Mouse (Mus musculus) layer of hippocampus, adult 2 months (tissue): ENCODE measurements around the gene Glp2r. TPM values are rescaled to one million over a fixed set of nuclear protein-coding genes. Genes with fewer than 3 reads are reported as not detected.

Experiments
- DNase-seq, 2 experiments: peaks; one replicate each; pipeline ENCODE4 v3.0.0; 2022; ENCODE audit warnings: low spot score in 2 of 2
- H3K27ac ChIP-seq: fragments of 200-600 bp; 2 replicates; pipeline ENCODE4 v1.8.1; 2022
- H3K4me3 ChIP-seq: fragments of 200-600 bp; 2 replicates; pipeline ENCODE4 v1.8.1; 2022; ENCODE audit warnings: mild to moderate bottlenecking
- CTCF ChIP-seq: fragments of 200-600 bp; conservative IDR thresholded peaks from 2 replicates; pipeline ENCODE4 v1.8.1; 2022; ENCODE audit warnings: antibody characterized with exemption, mild to moderate bottlenecking, moderate library complexity
- total RNA-seq, 2 experiments: library from RNA; stranded (reverse); gene quantifications; 2 replicates each; pipeline ENCODE4 v1.2.3; 2021

The Glp2r gene
- total RNA-seq, 2 experiments from 2014 or later, result 1.7 to 2.7 TPM

GRCm38 (mm10) chr11:67771691-67772090 lies 738 bp upstream of the Glp2r start:
- no peak for TF ChIP-seq CTCF
- Histone ChIP-seq H3K27ac (no peak overlapping the region), H3K4me3 (no peak overlapping the region)
- no peak for DNase-seq

DNA sequence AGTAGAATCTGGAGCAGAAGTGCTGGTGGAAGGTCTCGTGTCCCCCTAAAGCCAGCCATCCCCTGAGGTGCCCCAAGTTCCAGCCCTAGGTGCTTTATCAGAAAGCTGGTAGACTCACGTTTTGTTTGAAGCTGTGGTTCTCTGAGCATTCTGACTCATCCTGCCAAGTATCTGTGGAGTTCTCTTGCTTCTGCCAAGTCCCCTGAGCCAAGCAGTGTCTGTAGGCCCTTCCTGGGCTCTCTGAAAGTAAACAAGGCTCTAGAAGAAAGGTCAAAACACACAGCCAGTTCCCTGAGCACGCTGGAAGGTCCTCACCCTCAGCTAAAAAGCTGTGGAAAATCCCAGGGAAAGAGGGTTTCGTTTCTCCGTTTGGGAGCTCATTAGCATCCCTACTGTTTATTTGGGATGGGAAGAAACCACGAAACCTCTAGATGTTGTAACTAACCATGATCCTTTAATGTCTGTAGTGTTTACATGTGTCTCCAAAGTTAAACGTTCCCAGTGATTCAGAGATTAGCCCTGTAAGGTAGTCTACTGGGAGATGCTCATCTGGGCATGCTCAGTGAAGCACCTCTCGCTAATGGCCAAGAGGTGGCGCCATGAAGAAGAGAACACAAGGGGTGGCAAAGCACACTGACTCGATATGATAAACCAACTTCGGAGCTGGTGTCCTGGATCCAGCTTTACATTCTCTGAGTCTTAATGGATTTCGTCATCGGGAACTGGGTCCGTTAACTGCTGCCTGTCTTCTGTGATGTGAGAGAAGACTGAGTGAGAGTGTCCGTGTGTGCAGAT lies 13.4 kb downstream of the Glp2r start:
- H3K27ac ChIP-seq, result no peak overlapping the region
- H3K4me3 ChIP-seq, result no peak overlapping the region
- DNase-seq, result no peak
- peak; percentile 61 for TF ChIP-seq CTCF

DNA sequence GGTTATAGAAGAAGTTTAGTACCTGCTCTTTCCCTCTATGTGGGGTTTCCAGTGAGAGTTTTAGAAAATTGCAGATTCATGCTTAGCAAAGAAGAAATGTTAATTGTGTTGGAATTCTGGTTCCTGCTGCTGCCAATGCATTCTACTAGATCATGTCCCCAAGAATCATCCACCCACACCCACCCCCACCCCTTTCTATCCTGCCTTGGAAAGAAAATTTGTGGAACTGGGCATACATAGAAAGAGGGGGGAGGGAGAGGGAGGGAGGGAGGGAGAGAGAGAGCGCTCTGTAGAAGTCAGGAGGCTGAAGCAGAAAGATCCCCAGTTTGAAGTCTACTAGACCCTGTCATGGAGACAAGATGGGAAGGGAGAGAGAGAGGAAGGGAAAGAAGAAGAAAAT lies 14.7 kb downstream of the Glp2r start:
- Histone ChIP-seq H3K4me3 (no peak overlapping the region), H3K27ac (no peak overlapping the region)
- TF ChIP-seq CTCF, result no peak
- DNase-seq, result no peak

GRCm38 (mm10) chr11:67741569-67741968 lies 29.4 kb downstream of the Glp2r start:
- Histone ChIP-seq H3K27ac (no peak overlapping the region), H3K4me3 (no peak overlapping the region)
- peak; percentile 58 for TF ChIP-seq CTCF
- no peak for DNase-seq

DNA sequence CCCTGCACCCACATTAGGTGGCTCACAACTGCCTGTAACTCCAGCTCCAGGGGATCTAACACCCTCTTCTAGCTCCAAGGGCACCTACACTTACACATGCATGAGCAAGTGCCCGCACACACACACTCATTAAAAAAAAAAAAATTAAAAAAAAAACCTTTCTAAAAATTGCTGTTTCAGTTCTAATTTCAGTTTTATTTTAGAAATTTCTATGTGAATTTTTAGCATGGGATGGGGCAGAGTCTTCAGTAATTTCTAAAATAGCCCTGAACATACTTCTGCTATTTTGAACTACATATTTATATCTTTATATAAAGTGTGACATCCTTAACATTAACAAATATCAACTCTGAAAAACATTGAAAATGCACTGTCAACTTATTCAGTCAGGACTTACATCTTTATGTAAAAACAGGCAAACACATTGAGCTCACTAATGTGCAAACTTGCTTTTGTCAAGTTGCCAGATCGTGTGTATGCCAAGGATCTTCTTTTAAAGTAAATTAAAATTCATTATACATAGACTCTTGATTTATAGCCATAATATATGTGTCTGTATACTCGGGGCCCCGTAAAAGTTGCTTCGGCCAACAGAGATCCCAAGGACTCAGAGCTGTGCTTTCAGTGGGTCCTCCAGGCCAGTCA lies 32.0 kb downstream of the Glp2r start:
- no peak for TF ChIP-seq CTCF

DNA sequence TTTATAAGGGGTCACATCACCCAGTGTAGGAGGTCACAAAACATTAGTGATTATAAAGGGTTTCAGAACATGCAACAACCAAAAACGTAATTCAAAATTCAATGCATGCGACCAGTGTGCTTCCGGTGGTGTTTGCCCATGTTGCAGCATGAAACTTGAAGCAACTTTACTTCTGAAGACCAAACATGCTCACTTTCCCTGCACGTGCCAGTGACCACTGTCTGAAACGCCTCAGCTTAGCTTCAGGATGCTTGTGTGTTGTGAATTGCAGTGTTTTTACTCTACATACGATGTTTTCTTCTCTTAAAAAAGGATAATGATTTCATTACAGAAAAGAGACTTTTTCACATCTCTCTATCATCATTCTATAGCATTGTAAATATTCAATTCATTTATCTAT lies 32.6 kb downstream of the Glp2r start:
- no peak for DNase-seq
- no peak overlapping the region for H3K4me3 ChIP-seq
- no peak overlapping the region for H3K27ac ChIP-seq
- no peak for TF ChIP-seq CTCF

More for the DNA sequence above, 32.0 kb downstream of the Glp2r start:
- DNase-seq, result no peak
- H3K27ac ChIP-seq, result no peak overlapping the region
- no peak overlapping the region for H3K4me3 ChIP-seq

- no peak overlapping the region for H3K27ac ChIP-seq
- TF ChIP-seq CTCF, result no peak
- DNase-seq, result peak in 1 of 2 experiments; percentile 13
- H3K4me3 ChIP-seq, result no peak overlapping the region
Measured at GRCm38 (mm10) chr11:67734597-67734996, 36.4 kb downstream of the Glp2r start.

GRCm38 (mm10) chr11:67733726-67734125 lies 37.2 kb downstream of the Glp2r start:
- no peak overlapping the region for H3K27ac ChIP-seq
- DNase-seq, result no peak
- TF ChIP-seq CTCF, result no peak
- H3K4me3 ChIP-seq, result no peak overlapping the region

DNA sequence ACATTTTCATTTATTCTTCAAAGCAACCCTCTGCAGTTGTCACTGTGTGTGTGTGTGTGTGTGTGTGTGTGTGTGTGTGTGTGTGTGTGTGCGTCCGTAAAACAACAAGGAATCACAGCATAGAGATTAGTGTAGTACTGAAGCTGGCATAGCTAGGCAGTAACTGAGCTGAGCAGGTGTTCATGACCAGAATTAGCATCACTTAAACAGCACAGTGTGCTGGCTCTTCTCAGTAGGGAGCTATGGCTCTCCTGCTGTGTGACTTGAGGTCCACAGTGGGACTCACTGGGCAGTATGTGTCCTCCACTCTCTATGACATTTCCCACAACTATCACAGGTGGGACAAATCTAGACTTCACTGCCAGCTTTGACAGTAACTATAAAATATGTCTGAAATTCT lies 39.9 kb downstream of the Glp2r start:
- H3K4me3 ChIP-seq, result no peak overlapping the region
- no peak for DNase-seq
- no peak for TF ChIP-seq CTCF

DNA sequence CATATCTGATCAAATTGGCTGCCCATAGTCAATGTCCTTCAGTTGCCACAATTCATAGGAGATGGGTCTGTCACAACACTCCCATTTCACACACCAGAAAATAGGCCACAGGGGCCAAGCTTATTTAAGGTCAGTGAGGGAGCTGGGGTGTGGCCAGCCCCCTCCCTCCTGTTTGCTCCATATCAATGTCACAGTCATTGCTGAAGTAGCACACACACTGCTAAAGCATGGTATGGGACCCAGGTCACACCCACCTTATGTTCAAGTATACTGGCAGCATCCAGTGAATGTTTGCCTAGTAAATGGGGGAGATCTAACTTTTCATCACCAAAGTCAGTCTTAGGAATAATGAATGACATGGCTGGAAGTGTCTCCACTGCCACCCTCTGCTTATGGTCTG lies 42.2 kb downstream of the Glp2r start:
- no peak for DNase-seq
- Histone ChIP-seq H3K27ac (no peak overlapping the region), H3K4me3 (no peak overlapping the region)
- no peak for TF ChIP-seq CTCF

More for the DNA sequence above, 39.9 kb downstream of the Glp2r start:
- no peak overlapping the region for H3K27ac ChIP-seq

DNA sequence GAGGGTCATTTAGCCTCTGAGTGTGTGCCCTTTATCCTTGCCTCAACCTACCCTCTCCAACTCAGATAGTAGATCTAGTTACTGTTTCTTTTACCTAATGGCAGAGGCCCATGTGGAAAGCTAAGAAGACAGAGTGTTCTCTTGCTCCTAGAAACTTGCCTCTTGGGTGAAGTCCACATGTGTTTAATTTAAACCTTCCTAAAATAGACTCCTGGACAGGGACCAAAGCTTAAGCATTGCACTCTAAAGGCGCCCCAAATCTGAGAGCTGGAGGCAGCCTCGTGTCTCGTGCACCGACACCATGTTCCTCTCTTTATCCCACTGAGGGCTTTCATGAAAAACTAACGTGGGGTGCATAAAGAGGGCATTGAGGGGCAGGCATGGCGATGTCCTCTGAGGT lies 43.9 kb downstream of the Glp2r start:
- DNase-seq, result no peak
- no peak overlapping the region for H3K27ac ChIP-seq
- no peak for TF ChIP-seq CTCF
- no peak overlapping the region for H3K4me3 ChIP-seq

GRCm38 (mm10) chr11:67723231-67724013 lies 47.5 kb downstream of the Glp2r start:
- no peak for DNase-seq
- TF ChIP-seq CTCF, result no peak
- H3K27ac ChIP-seq, result 0 out of 2 replicates have a peak overlapping the region, but pooled peaks have one; percentile 10
- no peak overlapping the region for H3K4me3 ChIP-seq
